Mouse (Mus musculus) ES-Bruce4 (cell line): ENCODE measurements around the gene Taf1. TPM values are rescaled to one million over a fixed set of nuclear protein-coding genes. Genes with fewer than 3 reads are reported as not detected.
A peak's percentile ranks its signal among the peaks of the same experiment; 100 is the strongest.

ENCODE experiments used
- H3K27ac ChIP-seq: 2 replicates; pipeline ENCODE4 v1.5.1; 2012; ENCODE audit warnings: low read length, inconsistent platforms; ENCODE audit not compliant: insufficient read depth
- H3K27me3 ChIP-seq: 2 replicates; pipeline ENCODE4 v1.6.1; 2012; ENCODE audit warnings: mild to moderate bottlenecking, low read length, inconsistent platforms; ENCODE audit not compliant: control insufficient read depth, poor library complexity, insufficient read depth, severe bottlenecking
- H3K36me3 ChIP-seq: 2 replicates; pipeline ENCODE4 v1.6.1; 2012; ENCODE audit warnings: inconsistent platforms, mild to moderate bottlenecking, low read length, moderate library complexity; ENCODE audit not compliant: control insufficient read depth, poor library complexity, insufficient read depth, severe bottlenecking
- H3K4me1 ChIP-seq: one replicate; pipeline ENCODE4 v1.8.1; 2011; ENCODE audit warnings: low read length; ENCODE audit not compliant: control insufficient read depth, insufficient read depth
- H3K4me3 ChIP-seq: 2 replicates; pipeline ENCODE4 v1.5.1; 2011; ENCODE audit warnings: low read depth, mild to moderate bottlenecking, low read length
- H3K9ac ChIP-seq: 2 replicates; pipeline ENCODE4 v1.6.1; 2012; ENCODE audit warnings: low read depth, mild to moderate bottlenecking, inconsistent platforms; ENCODE audit not compliant: poor library complexity, severe bottlenecking
- H3K9me3 ChIP-seq: replicated peaks from 2 replicates; pipeline ENCODE4 v1.6.1; 2012; ENCODE audit warnings: mild to moderate bottlenecking, low read length, inconsistent platforms; ENCODE audit not compliant: control insufficient read depth, poor library complexity, insufficient read depth, severe bottlenecking
- CTCF ChIP-seq: IDR thresholded peaks from one replicate; pipeline ENCODE4 v1.8.1; 2011; ENCODE audit warnings: low read depth, low read length
- EP300 ChIP-seq: IDR thresholded peaks from 2 replicates; pipeline ENCODE4 v1.6.1; 2011; ENCODE audit warnings: low read depth, low read length; ENCODE audit not compliant: insufficient read depth
- POLR2A ChIP-seq: IDR thresholded peaks from one replicate; pipeline ENCODE4 v1.8.1; 2011; ENCODE audit warnings: low read length; ENCODE audit not compliant: insufficient read depth
- polyA plus RNA-seq: library from polyadenylated mRNA; stranded (reverse); fragments of >200 nt; gene quantifications from 2 replicates; pipeline ENCODE4 v1.2.4, GENCODE M21; 2011; ENCODE audit warnings: low read depth; ENCODE audit not compliant: missing spikeins, insufficient read depth, insufficient read length

Gene Taf1
- polyA plus RNA-seq, 1 experiment, result 49.5 TPM

- Histone ChIP-seq H3K4me3 (no peak overlapping the region), H3K36me3 (no peaks in the 10 kb centered on the region), H3K27me3 (no peaks in the 10 kb centered on the region), H3K9me3 (no peaks in the 10 kb centered on the region), H3K4me1 (no peaks in the 10 kb centered on the region), H3K9ac (peak overlapping the region; percentile 52; the same call in 1 of the 2 replicates), H3K27ac (peak overlapping the region; percentile 86)
- TF ChIP-seq POLR2A (no peak), CTCF (no peak), EP300 (no peak)
Measured at GRCm38 (mm10) chrX:101636821-101637525, 104.4 kb downstream of the Taf1 start.

GRCm38 (mm10) chrX:101638856-101639255, 106.3 kb downstream of the Taf1 start:
- H3K36me3 ChIP-seq, result peaks cover 8% of the 10 kb centered on the region
- no peak for TF ChIP-seq POLR2A
- TF ChIP-seq CTCF, result no peak
- TF ChIP-seq EP300, result no peak
- H3K4me3 ChIP-seq, result no peak overlapping the region
- no peaks in the 10 kb centered on the region for H3K4me1 ChIP-seq
- peak overlapping the region; percentile 79 for H3K27ac ChIP-seq
- H3K9me3 ChIP-seq, result no peaks in the 10 kb centered on the region
- H3K27me3 ChIP-seq, result no peaks in the 10 kb centered on the region
- H3K9ac ChIP-seq, result 0 out of 2 replicates have a peak overlapping the region, but pooled peaks have one; percentile 79

- Histone ChIP-seq H3K27me3 (no peaks in the 10 kb centered on the region), H3K36me3 (peaks cover 10% of the 10 kb centered on the region), H3K4me1 (no peaks in the 10 kb centered on the region), H3K9me3 (no peaks in the 10 kb centered on the region), H3K27ac (peak overlapping the region; percentile 79), H3K9ac (peak overlapping the region; percentile 79), H3K4me3 (peak overlapping the region; percentile 28)
- TF ChIP-seq POLR2A (no peak), CTCF (no peak), EP300 (0 out of 2 replicates have a peak, but pooled peaks have one; percentile 6)
Measured at GRCm38 (mm10) chrX:101639306-101639705, 106.8 kb downstream of the Taf1 start.

GRCm38 (mm10) chrX:101639741-101640166, 107.2 kb downstream of the Taf1 start, which contains the start of gene Ogt:
Ogt (plus strand) TSS chrX:101640060.
- H3K27me3 ChIP-seq, result no peaks in the 10 kb centered on the region
- H3K4me3 ChIP-seq, result peak within 1 kb of the TSS; percentile 96
- TF ChIP-seq EP300, result peak; percentile 37; the same call in 1 of the 2 replicates
- TF ChIP-seq CTCF, result no peak
- TF ChIP-seq POLR2A, result no peak
- no peaks in the 10 kb centered on the region for H3K4me1 ChIP-seq
- peak within 1 kb of the TSS; percentile 88 for H3K9ac ChIP-seq
- no peaks in the 10 kb centered on the region for H3K9me3 ChIP-seq
- peaks cover 10% of the 10 kb centered on the region for H3K36me3 ChIP-seq
- H3K27ac ChIP-seq, result peak within 1 kb of the TSS; percentile 86

GRCm38 (mm10) chrX:101640194-101641160, 107.9 kb downstream of the Taf1 start:
- TF ChIP-seq CTCF (no peak), EP300 (no peak; the same call in 1 of the 2 replicates), POLR2A (peak; percentile 12)
- H3K9ac ChIP-seq, result peak overlapping the region; percentile 88
- no peaks in the 10 kb centered on the region for H3K9me3 ChIP-seq
- H3K4me1 ChIP-seq, result no peaks in the 10 kb centered on the region
- H3K27ac ChIP-seq, result peak overlapping the region; percentile 86
- peaks cover 12% of the 10 kb centered on the region for H3K36me3 ChIP-seq
- H3K4me3 ChIP-seq, result peak overlapping the region; percentile 96
- no peaks in the 10 kb centered on the region for H3K27me3 ChIP-seq
